Mouse (Mus musculus) macrophage (primary cell): ENCODE measurements around the gene Gm26741. TPM values are rescaled to one million over a fixed set of nuclear protein-coding genes. Genes with fewer than 3 reads are reported as not detected.

Source experiments
- polyA plus RNA-seq: library from polyadenylated mRNA; stranded (reverse); fragments of 250-400 nt; gene quantifications from 3 replicates; pipeline ENCODE4 v1.2.4, GENCODE M21; 2018; ENCODE audit warnings: inconsistent platforms

Gm26741 gene
- polyA plus RNA-seq, 1 experiment from 2014 or later, result not detected

Other genes starting within 250 kb of the Gm26741 start
- not detected in 3 replicates for gene Ros1, start 163.5 kb upstream of the Gm26741 start, polyA plus RNA-seq
- gene Dcbld1, start 125.1 kb upstream of the Gm26741 start, polyA plus RNA-seq, result 0.07 to 0.20 TPM in 2 of 3 replicates, not detected in the other
- gene Gopc, start 23.4 kb downstream of the Gm26741 start, polyA plus RNA-seq, result 14.8 to 20.4 TPM (median 19.9 TPM) in 3 replicates
- gene Nepn, start 30.2 kb downstream of the Gm26741 start, polyA plus RNA-seq, result not detected in 3 replicates
- gene Nus1, start 58.8 kb downstream of the Gm26741 start, polyA plus RNA-seq, result 44.4 to 79.7 TPM (median 58.4 TPM) in 3 replicates